Mouse (Mus musculus) heart, postnatal 0 days (tissue): ENCODE measurements around the gene Tecpr2.

Experiments used
- CTCF ChIP-seq: IDR thresholded peaks from 2 replicates; pipeline ENCODE4 v1.5.1; 2016; ENCODE audit warnings: antibody characterized with exemption, control low read depth, low read depth
- EP300 ChIP-seq: IDR thresholded peaks from 2 replicates; pipeline ENCODE4 v1.6.1; 2016; ENCODE audit warnings: antibody characterized with exemption, low read depth

GRCm38 (mm10) chr12:111008500-111009490, 119.7 kb downstream of the Tecpr2 start:
- TF ChIP-seq CTCF (no peak), EP300 (no peak)
